Comparison of ENCODE assay signal across 13 mouse cellular contexts in the genomic region with DNA sequence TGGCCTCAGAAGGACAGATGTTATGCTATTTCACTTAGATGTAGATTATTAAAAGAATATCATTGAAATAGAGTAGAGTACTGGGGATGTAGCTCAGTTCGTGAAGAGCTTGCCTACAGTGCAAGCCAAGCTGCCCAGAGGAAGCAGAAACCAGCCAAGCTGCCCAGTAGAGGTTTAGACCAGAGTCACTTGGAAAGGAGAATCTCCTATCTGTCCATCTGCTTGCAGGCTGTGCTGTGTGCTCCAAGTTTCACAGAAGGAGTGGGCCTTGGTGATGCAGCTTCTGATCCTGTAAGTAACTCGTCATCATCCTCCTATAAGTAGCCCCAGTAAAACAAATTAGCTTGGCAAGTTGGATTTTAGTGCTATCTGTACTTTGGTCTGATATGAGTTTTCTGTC.
DNase-seq lines count a peak whose midpoint lies in the region.
"Had no signal": no experiment of that assay in that cellular context is flagged by ENCODE, and none has a peak within 500 bp of the region (broad histone marks: within the 10 kb centered on the region; RNA-seq: fewer than 3 reads in every experiment).

No protein-coding gene starts in this region.

- DNase-seq in brain, adult 2 months (ENCODE audit: low read depth, low spot score), result peak; percentile 89
- peak; percentile 81 for DNase-seq in cerebellum, adult 11-12 months
- DNase-seq in cerebellum, adult 9-10 months, result peak; percentile 82
- DNase-seq in cerebellum, postnatal 25 days, result peak; percentile 68 to 77
- DNase-seq in right cerebral cortex, postnatal 25 days, result no peak
- DNase-seq in embryo, embryonic 10.5 days (ENCODE audit: low spot score), result no peak
- DNase-seq in kidney, postnatal 4 days, result no peak
- DNase-seq: adrenal gland, postnatal 14 days; embryo, embryonic 11 days; gastrocnemius, postnatal 10 days; heart, adult 18-20 months; heart, postnatal 14 days; kidney, adult 8-10 months had no signal

Comparison
In these comparisons a context has a peak if more than half of its experiments do, and no peak if none do; other contexts are left out.
1. DNase-seq: peak in brain, adult 2 months (single experiment), cerebellum, adult 11-12 months (single experiment), cerebellum, adult 9-10 months (single experiment) and cerebellum, postnatal 25 days (2 of 2); none in right cerebral cortex, postnatal 25 days (single experiment), embryo, embryonic 10.5 days (single experiment) and kidney, postnatal 4 days (0 of 2).